Mouse (Mus musculus) heart, adult 10 weeks (tissue): Measurements from ENCODE around the gene Olfr871. TPM values are rescaled to one million over a fixed set of nuclear protein-coding genes. Genes with fewer than 3 reads are reported as not detected.

Source experiments
- polyA plus RNA-seq: library from polyadenylated mRNA; stranded (reverse); fragments of 350-450 nt; fragmentation: Illumina TruSeq; extraction: RNeasy Lipid Tissue Mini Kit (QIAGEN cat#74804); gene quantifications from one replicate; pipeline ENCODE4 v1.2.3, GENCODE M21; 2014; ENCODE audit warnings: low read depth, low replicate concordance

The Olfr871 gene
- not detected for polyA plus RNA-seq

DNA sequence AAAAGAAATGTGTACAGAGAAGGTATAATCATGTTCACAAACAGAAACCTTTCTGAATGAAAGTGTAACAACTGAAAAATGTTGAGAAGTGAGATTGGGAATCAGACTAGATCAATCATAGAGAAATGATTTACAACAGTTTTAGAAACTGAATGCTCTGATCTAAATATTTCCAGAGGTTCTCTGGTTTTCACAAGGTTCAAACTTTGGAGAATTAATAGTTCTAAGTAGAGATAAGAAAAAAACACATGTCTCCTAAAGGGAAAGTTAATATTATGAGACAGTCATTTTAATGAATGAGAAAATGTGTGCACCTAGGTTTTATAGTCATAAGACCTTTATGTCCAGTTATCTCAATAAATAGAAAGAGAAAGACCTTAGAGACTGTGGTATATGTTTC lies at the start of gene Olfr871:
Olfr871 (plus strand) TSS at position 301 of the 400 bp plus-strand sequence.

DNA sequence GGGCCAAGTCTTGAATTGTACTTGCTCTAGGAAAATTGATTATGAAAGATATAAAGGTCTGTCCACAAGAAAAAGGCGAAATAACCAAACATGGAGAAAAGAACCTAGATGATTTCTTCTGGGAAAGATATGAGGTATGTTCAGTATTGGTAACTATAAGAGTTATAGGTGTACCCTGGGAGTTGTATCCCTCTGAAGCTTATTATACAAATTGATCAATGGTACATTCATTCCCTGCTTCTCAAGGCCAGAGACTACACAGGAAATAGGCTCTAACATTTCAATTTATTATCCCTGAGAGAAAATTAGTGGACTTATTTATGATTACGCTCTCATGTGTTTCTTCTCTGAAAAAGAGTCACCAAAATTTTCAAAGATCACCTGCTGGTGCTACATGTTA lies 38.0 kb upstream of the Olfr871 start, which contains the start of gene Olfr870:
Olfr870 (minus strand) TSS at position 101 of the 400 bp plus-strand sequence.

DNA sequence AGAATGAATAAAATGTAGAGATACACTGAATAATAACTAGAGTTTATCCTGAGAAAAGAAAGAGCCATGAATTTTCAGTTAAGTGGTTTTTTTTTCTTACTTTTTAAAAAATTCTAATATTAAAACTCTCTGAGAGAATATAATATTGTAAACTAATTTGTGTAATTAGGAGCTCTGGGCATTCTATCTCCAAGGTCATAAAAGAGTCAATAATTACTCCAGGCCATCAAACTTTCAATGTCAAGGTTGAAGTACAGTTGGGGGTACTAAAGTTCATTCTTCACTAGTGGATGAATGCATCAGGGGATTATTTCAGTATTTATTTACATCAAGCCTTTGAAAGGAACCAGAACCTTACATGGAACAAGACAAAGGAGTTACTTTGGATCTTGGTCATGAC lies 24.8 kb downstream of the Olfr871 start, which contains the start of gene Olfr872:
Olfr872 (plus strand) TSS at position 301 of the 400 bp plus-strand sequence.

Other genes with a start within 250 kb of the Olfr871 start
- not detected for gene Olfr866, start 184.2 kb upstream of the Olfr871 start, polyA plus RNA-seq
- not detected for gene Olfr867, start 154.6 kb upstream of the Olfr871 start, polyA plus RNA-seq
- gene Olfr868, start 113.6 kb upstream of the Olfr871 start, polyA plus RNA-seq: not detected
- gene Olfr869, start 83.2 kb upstream of the Olfr871 start, polyA plus RNA-seq: not detected
- not detected for gene Olfr870, start 38.1 kb upstream of the Olfr871 start, polyA plus RNA-seq
- gene Olfr872, start 24.9 kb downstream of the Olfr871 start, polyA plus RNA-seq: not detected
- not detected for gene Olfr39, start 70.1 kb downstream of the Olfr871 start, polyA plus RNA-seq
- not detected for gene Olfr873, start 86.3 kb downstream of the Olfr871 start, polyA plus RNA-seq
- gene Olfr18, start 123.9 kb downstream of the Olfr871 start, polyA plus RNA-seq: not detected
- 17.6 TPM for gene Zfp560, start 173.0 kb downstream of the Olfr871 start, polyA plus RNA-seq
- 4.7 TPM for gene Zfp26, start 248.0 kb downstream of the Olfr871 start, polyA plus RNA-seq